Mouse (Mus musculus) lung, postnatal 4 days (tissue): ENCODE measurements around the gene Slc35f1.

ENCODE experiments used
- DNase-seq, 2 experiments: peaks; one replicate each; pipeline ENCODE4 v3.0.0; 2021

Gene Slc35f1

DNA sequence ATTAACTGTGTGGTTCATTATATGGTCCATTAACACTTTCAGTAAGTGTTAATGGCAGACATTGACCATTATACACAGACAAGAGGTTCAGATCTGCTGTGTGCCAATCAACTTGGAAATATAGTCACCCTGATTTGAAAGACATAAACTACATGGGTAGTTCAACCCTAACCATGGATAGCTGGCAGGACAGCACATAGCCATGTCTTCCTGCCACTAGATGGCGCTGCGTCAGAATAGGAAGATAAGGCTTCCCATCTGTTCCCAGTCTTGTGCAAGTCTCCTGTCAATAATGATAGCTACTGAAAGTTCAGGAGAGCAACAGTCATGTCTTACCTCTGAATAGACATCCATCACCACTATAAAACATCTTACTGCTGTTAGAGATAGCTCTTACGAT is 424.7 kb downstream of the Slc35f1 start:
- DNase-seq = peak; percentile 27 to 64

GRCm38 (mm10) chr10:53115673-53116398 is 425.5 kb downstream of the Slc35f1 start:
- DNase-seq = no peak

DNA sequence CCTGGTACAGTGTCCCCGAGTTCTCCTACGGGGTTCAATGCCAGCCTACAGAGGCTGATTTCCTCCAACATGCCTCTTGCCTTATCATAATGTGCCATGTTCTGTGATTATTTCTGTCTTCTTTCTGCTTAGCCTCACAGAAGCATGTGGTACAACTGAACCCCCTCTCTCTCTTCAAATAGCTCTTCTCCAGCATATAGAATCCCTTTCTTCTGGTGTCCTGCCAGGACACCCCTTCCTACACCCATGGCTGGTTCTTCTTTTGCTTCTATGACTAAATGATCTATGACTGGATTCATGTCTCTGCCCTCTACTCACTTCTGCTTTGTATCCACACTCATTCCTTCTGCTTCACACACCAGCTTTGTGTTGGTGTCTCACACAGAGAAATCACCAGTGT is 430.3 kb downstream of the Slc35f1 start:
- DNase-seq = no peak

GRCm38 (mm10) chr10:53124365-53124764 is 434.0 kb downstream of the Slc35f1 start:
- DNase-seq = no peak

- DNase-seq = no peak
These were observed 442.4 kb downstream of the Slc35f1 start for GRCm38 (mm10) chr10:53132707-53133106.

GRCm38 (mm10) chr10:53150321-53150720 is 460.0 kb downstream of the Slc35f1 start:
- no peak for DNase-seq

- DNase-seq = no peak
These were observed 460.6 kb downstream of the Slc35f1 start for GRCm38 (mm10) chr10:53150916-53151315.

GRCm38 (mm10) chr10:53156374-53156773 is 466.0 kb downstream of the Slc35f1 start:
- DNase-seq = no peak

DNA sequence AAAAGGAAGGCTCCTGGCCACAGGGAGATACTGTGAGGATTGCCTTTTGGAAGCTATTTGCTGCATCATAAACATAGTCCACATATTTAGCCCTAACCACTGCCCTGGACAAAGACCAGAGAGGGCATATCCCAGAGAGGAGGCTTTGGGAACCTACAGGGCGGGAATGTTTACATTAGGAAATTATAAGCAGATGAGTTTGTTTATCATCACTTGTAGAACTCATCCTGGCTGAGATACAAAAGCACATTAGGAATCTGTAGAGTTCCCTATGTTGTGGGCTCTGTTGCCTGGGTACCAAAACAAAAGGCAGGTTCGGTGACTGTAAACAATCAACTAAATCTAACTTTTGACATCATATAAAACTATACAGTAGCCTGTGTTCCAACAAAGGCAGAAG is 467.4 kb downstream of the Slc35f1 start:
- no peak for DNase-seq
